Mouse (Mus musculus) lung, postnatal 36 days (tissue): Measurements from ENCODE around the gene Trp53tg5.

Experiments
- DNase-seq: peaks from one replicate; pipeline ENCODE4 v3.0.0; 2022; ENCODE audit warnings: mixed read lengths

Gene Trp53tg5

GRCm38 (mm10) chr2:164448140-164448539 is 25.4 kb downstream of the Trp53tg5 start:
- no peak for DNase-seq

- DNase-seq: no peak
Observed at GRCm38 (mm10) chr2:164446086-164446469, 27.4 kb downstream of the Trp53tg5 start.

- no peak for DNase-seq
Observed at GRCm38 (mm10) chr2:164445399-164446085, 28.0 kb downstream of the Trp53tg5 start.

- DNase-seq: no peak
Observed at GRCm38 (mm10) chr2:164444701-164445100, 28.8 kb downstream of the Trp53tg5 start.

- DNase-seq: peak; percentile 46
Observed at GRCm38 (mm10) chr2:164443460-164444000, 30.0 kb downstream of the Trp53tg5 start, which contains the start of gene Sdc4. Sdc4 (minus strand) TSS chr2:164443887.

GRCm38 (mm10) chr2:164443051-164443437 is 30.5 kb downstream of the Trp53tg5 start:
- peak; percentile 92 for DNase-seq

- peak; percentile 65 for DNase-seq
Observed at GRCm38 (mm10) chr2:164442315-164443050, 31.0 kb downstream of the Trp53tg5 start.

GRCm38 (mm10) chr2:164441731-164442130 is 31.8 kb downstream of the Trp53tg5 start:
- DNase-seq: no peak

GRCm38 (mm10) chr2:164441155-164441554 is 32.4 kb downstream of the Trp53tg5 start:
- DNase-seq: peak; percentile 51

GRCm38 (mm10) chr2:164440314-164440713 is 33.2 kb downstream of the Trp53tg5 start:
- DNase-seq: peak; percentile 84

GRCm38 (mm10) chr2:164439001-164439421 is 34.5 kb downstream of the Trp53tg5 start:
- DNase-seq: no peak

GRCm38 (mm10) chr2:164438257-164438656 is 35.3 kb downstream of the Trp53tg5 start:
- no peak for DNase-seq

- no peak for DNase-seq
Observed at GRCm38 (mm10) chr2:164437710-164438109, 35.8 kb downstream of the Trp53tg5 start.

- DNase-seq: peak; percentile 66
Observed at GRCm38 (mm10) chr2:164436961-164437360, 36.6 kb downstream of the Trp53tg5 start.

- DNase-seq: no peak
Observed at GRCm38 (mm10) chr2:164436215-164436913, 37.2 kb downstream of the Trp53tg5 start.

- peak; percentile 68 for DNase-seq
Observed at GRCm38 (mm10) chr2:164435216-164436090, 38.1 kb downstream of the Trp53tg5 start.

GRCm38 (mm10) chr2:164434681-164435080 is 38.8 kb downstream of the Trp53tg5 start:
- DNase-seq: no peak

GRCm38 (mm10) chr2:164433278-164433895 is 40.1 kb downstream of the Trp53tg5 start:
- no peak for DNase-seq

GRCm38 (mm10) chr2:164432541-164433191 is 40.9 kb downstream of the Trp53tg5 start:
- peak; percentile 53 for DNase-seq

- DNase-seq: peak; percentile 75
Observed at GRCm38 (mm10) chr2:164431676-164432465, 41.7 kb downstream of the Trp53tg5 start.
